Mouse (Mus musculus) layer of hippocampus, adult 9-10 months (tissue): ENCODE data around the gene Vmn2r95.
"Not testable (repeated sequence)": the region's sequence is repeated elsewhere in the genome, so short reads cannot be mapped to it uniquely, and the experiment has no call there.

Source experiments
- DNase-seq: peaks from one replicate; pipeline ENCODE4 v3.0.0; 2022; ENCODE audit warnings: low spot score

Vmn2r95 gene

DNA sequence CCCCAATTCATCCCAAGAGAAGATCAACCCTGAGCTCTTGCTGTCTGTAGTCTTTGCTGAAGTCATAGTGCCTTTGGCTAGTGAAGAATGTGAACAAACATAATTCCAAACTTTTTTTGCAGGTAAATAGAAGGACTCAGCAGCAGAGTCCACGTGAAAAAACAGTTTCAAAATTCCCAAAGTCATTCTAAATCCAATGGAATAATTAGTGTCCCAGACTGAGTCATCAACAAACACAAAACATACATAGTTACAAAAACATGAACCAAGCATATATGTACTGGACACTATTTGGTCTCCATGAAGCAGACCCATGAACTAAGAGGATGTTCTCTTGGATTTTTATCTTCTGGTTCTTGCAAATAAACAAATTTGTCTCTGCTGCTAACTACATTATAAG, at the start of gene Vmn2r95:
TSS of gene Vmn2r95 (plus strand) at position 301 of the 400 bp plus-strand sequence.
- no peak for DNase-seq

DNA sequence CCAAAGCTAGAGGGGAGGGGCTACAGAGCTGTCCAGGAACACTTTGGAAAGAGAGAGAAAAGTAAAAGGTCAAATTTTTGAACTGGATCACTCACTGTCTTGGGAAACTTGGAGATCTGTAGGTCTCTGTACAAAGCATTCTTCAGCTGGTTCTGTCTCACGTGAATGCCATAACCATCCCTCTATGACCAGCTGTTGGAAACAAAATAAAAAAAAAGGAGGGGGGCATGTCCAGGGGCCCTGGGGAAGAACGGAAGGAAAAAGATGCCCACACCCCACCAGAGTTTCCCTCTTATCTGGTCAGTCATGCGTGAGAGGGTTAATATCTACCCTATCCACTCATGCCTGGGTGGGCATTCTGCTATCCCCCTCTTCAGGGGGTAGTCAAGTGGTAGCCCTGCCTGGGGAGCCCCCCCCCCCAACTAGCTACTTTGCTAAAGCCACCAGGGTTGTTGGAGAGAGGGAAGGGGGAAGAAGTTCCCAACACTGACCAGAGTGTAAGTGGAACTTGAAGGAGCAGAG, 31.8 kb downstream of the Vmn2r95 start:
- no peak for DNase-seq

DNA sequence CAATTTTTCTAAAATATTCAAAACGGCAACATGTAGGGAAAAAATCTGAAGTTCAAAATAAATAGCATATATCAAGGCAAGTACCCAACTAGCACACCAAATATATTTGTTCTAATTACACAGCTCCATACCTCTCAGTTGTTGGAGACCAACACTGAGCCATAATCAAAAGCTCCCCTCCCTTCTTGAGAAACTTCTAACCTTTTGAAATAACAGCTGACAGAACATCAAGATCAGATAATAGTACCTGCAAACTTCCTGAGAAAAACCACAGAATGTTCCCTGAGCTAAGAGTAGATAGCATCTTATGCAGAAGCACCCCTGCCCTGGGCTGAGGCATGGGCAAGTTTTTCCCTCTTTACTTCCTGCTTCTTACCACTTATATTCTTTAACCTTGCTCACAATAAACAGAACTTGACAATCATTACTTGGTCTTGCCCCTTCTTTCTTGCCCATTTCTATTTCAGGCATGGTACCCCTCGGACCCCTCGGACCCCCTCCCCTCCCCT, 34.3 kb downstream of the Vmn2r95 start:
- not testable (repeated sequence) for DNase-seq

DNA sequence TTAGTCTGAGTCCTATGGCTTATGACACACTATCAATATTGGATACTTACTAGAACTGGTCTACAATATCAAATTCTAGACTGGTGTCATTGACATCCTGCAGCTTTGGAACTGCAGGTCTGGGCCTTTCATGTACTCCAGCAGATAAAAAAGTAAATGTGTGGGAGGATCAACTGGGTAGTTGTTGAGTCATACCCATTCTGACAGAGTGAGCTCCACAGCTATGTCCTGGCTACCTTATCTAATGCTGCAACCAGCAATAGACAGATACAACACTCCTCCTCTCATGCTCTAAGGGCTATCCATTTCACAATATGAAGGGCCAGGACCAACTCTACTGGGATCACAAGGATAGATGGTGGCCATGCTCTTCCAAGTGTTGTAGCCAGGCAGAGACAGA, 38.8 kb downstream of the Vmn2r95 start:
- no peak for DNase-seq

DNA sequence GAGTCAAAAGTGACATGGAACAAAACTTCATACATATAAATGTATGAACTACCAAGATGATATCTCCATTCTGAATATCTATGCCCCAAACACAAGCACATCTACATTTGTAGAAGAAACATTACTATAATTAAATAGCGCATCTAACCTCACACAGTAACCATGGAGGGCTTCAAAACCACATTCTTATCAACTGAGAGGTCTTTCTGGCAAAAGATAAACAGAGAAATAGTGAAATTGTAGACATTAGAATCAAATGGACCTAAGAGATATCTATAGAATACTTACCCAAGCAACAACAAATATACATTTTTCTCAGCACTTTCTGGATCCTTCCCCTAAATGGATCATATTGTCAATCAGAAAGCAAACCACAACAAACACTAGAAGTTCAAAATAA, 56.0 kb downstream of the Vmn2r95 start:
- no peak for DNase-seq
